Mouse (Mus musculus): ENCODE measurements around the gene Etnk1. TPM values are rescaled to one million over a fixed set of nuclear protein-coding genes. Genes with fewer than 3 reads are reported as not detected.
"Not testable (repeated sequence)": the region's sequence is repeated elsewhere in the genome, so short reads cannot be mapped to it uniquely, and the experiment has no call there.

The Etnk1 gene
- total and polyA plus RNA-seq, 2 experiments from 2014 or later: 24.8 to 116 TPM

- Histone ChIP-seq H3K4me1 (ENCODE audit: insufficient read depth) (peaks cover 16% of the 10 kb centered on the region), H3K9ac (no peak overlapping the region), H3K4me3 (ENCODE audit: low read depth, low read length) (no peak overlapping the region), H3K27me3 (ENCODE audit: insufficient read depth, low read length) (no peaks in the 10 kb centered on the region), H3K4me2 (ENCODE audit: low read depth) (no peak overlapping the region), H3K36me3 (ENCODE audit: insufficient read depth) (no peaks in the 10 kb centered on the region), H3K9me3 (ENCODE audit: low read length) (no peaks in the 10 kb centered on the region), H3K27ac (ENCODE audit: low read depth, low read length) (no peak overlapping the region)
- no peak for DNase-seq
- ATAC-seq: no peak
- TF ChIP-seq CTCF (IDR thresholded peaks at IDR 0.05; ENCODE audit: low read depth): no peak
- WGBS: 85% methylated on average over 11 of the region's 11 CpGs
Observed at GRCm38 (mm10) chr6:143171781-143172465, 4.9 kb downstream of the Etnk1 start.

- H3K27ac ChIP-seq (ENCODE audit: low read depth, low read length); H3K9me3 ChIP-seq (ENCODE audit: low read length); H3K4me2 ChIP-seq (ENCODE audit: low read depth); DNase-seq; ATAC-seq; H3K9ac ChIP-seq; H3K36me3 ChIP-seq (ENCODE audit: insufficient read depth); H3K4me3 ChIP-seq (ENCODE audit: low read depth, low read length); H3K27me3 ChIP-seq (ENCODE audit: insufficient read depth, low read length): not testable (repeated sequence)
- WGBS: 97% methylated on average over 4 of the region's 4 CpGs
- H3K4me1 ChIP-seq (ENCODE audit: insufficient read depth): peaks cover 16% of the 10 kb centered on the region
Observed at GRCm38 (mm10) chr6:143172683-143173082, 5.7 kb downstream of the Etnk1 start.

GRCm38 (mm10) chr6:143174226-143174625, 7.2 kb downstream of the Etnk1 start:
- Histone ChIP-seq H3K4me3 (ENCODE audit: low read depth, low read length) (no peak overlapping the region), H3K27ac (ENCODE audit: low read depth, low read length) (no peak overlapping the region), H3K4me1 (ENCODE audit: insufficient read depth) (peaks cover 3% of the 10 kb centered on the region), H3K9me3 (ENCODE audit: low read length) (no peaks in the 10 kb centered on the region), H3K4me2 (ENCODE audit: low read depth) (no peak overlapping the region), H3K36me3 (ENCODE audit: insufficient read depth) (peaks cover 4% of the 10 kb centered on the region; the same call in 1 of the 2 replicates), H3K9ac (no peak overlapping the region), H3K27me3 (ENCODE audit: insufficient read depth, low read length) (no peaks in the 10 kb centered on the region)
- no peak for ATAC-seq
- no peak for DNase-seq
- WGBS: 96% methylated on average over 4 of the region's 4 CpGs
- no peak for TF ChIP-seq CTCF (IDR thresholded peaks at IDR 0.05; ENCODE audit: low read depth)

- Histone ChIP-seq H3K4me1 (ENCODE audit: insufficient read depth) (no peaks in the 10 kb centered on the region), H3K27me3 (ENCODE audit: insufficient read depth, low read length) (no peaks in the 10 kb centered on the region), H3K27ac (ENCODE audit: low read depth, low read length) (no peak overlapping the region), H3K4me2 (ENCODE audit: low read depth) (no peak overlapping the region), H3K9ac (no peak overlapping the region), H3K4me3 (ENCODE audit: low read depth, low read length) (no peak overlapping the region), H3K36me3 (ENCODE audit: insufficient read depth) (peaks cover 4% of the 10 kb centered on the region; the same call in 1 of the 2 replicates), H3K9me3 (ENCODE audit: low read length) (no peaks in the 10 kb centered on the region)
- TF ChIP-seq CTCF (IDR thresholded peaks at IDR 0.05; ENCODE audit: low read depth): peak; percentile 82
- peak; percentile 55; the same call in 1 of the 2 replicates for ATAC-seq
- DNase-seq: peak; percentile 62
- WGBS: 32% methylated on average over 3 of the region's 3 CpGs
Observed at GRCm38 (mm10) chr6:143174906-143175656, 8.1 kb downstream of the Etnk1 start.

GRCm38 (mm10) chr6:143176076-143176475, 9.1 kb downstream of the Etnk1 start:
- no peak overlapping the region for H3K4me2 ChIP-seq (ENCODE audit: low read depth)
- 93% methylated on average over 9 of the region's 9 CpGs for WGBS
- no peaks in the 10 kb centered on the region for H3K27me3 ChIP-seq (ENCODE audit: insufficient read depth, low read length)
- peaks cover 4% of the 10 kb centered on the region; the same call in 1 of the 2 replicates for H3K36me3 ChIP-seq (ENCODE audit: insufficient read depth)
- no peak overlapping the region for H3K9ac ChIP-seq
- no peaks in the 10 kb centered on the region for H3K9me3 ChIP-seq (ENCODE audit: low read length)
- no peak overlapping the region for H3K27ac ChIP-seq (ENCODE audit: low read depth, low read length)
- no peak for TF ChIP-seq CTCF (IDR thresholded peaks at IDR 0.05; ENCODE audit: low read depth)
- DNase-seq (no peak), ATAC-seq (no peak)
- H3K4me3 ChIP-seq (ENCODE audit: low read depth, low read length): no peak overlapping the region
- no peaks in the 10 kb centered on the region for H3K4me1 ChIP-seq (ENCODE audit: insufficient read depth)

- no peak for ATAC-seq
- H3K36me3 ChIP-seq (ENCODE audit: insufficient read depth): peaks cover 4% of the 10 kb centered on the region; the same call in 1 of the 2 replicates
- DNase-seq: no peak
- H3K4me2 ChIP-seq (ENCODE audit: low read depth): no peak overlapping the region
- H3K9ac ChIP-seq: no peak overlapping the region
- H3K4me1 ChIP-seq (ENCODE audit: insufficient read depth): no peaks in the 10 kb centered on the region
- H3K9me3 ChIP-seq (ENCODE audit: low read length): no peaks in the 10 kb centered on the region
- no peak for TF ChIP-seq CTCF (IDR thresholded peaks at IDR 0.05; ENCODE audit: low read depth)
- 87% methylated on average over 9 of the region's 9 CpGs for WGBS
- H3K27me3 ChIP-seq (ENCODE audit: insufficient read depth, low read length): no peaks in the 10 kb centered on the region
- H3K4me3 ChIP-seq (ENCODE audit: low read depth, low read length): no peak overlapping the region
- H3K27ac ChIP-seq (ENCODE audit: low read depth, low read length): no peak overlapping the region
Observed at GRCm38 (mm10) chr6:143176591-143176990, 9.6 kb downstream of the Etnk1 start.

- Histone ChIP-seq H3K36me3 (ENCODE audit: insufficient read depth) (peaks cover 16% of the 10 kb centered on the region), H3K9me3 (ENCODE audit: low read length) (no peaks in the 10 kb centered on the region), H3K4me2 (ENCODE audit: low read depth) (no peak overlapping the region), H3K4me3 (ENCODE audit: low read depth, low read length) (no peak overlapping the region), H3K27me3 (ENCODE audit: insufficient read depth, low read length) (no peaks in the 10 kb centered on the region), H3K4me1 (ENCODE audit: insufficient read depth) (no peaks in the 10 kb centered on the region), H3K9ac (no peak overlapping the region), H3K27ac (ENCODE audit: low read depth, low read length) (no peak overlapping the region)
- DNase-seq (no peak), ATAC-seq (no peak)
- no peak for TF ChIP-seq CTCF (IDR thresholded peaks at IDR 0.05; ENCODE audit: low read depth)
- WGBS: 82% methylated on average over 4 of the region's 4 CpGs
Observed at GRCm38 (mm10) chr6:143179181-143179580, 12.2 kb downstream of the Etnk1 start.

Measured in forebrain, postnatal 0 days (tissue).